Mouse (Mus musculus): ENCODE measurements at regions not wholly inside any gene's neighbourhood (a gene's known extent, or its start where the extent isn't known, plus 50 kb on each side); places are given as distances from the start of the nearest gene placed in this dataset.

DNA sequence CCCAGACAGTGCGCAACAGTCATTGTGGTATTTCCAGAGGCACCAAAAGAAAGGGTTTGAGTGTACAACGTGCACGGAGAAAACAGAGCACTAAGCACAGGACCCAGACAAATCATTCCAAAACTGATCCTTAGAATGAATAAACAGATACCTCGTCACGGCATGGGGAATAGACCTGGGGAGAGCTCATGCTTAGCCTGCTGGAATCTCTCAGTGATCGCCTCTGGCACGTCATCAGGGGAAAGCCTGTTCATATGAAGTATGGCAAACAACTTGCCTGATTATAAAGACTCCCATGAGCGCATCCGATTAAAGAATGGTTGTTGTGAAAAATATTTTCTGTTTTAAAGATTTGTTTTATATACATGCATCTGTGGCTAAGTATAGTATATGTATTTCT lies 86.9 kb upstream of the Dapk1 start:
- TF ChIP-seq CTCF (IDR thresholded peaks at IDR 0.05; ENCODE audit: extremely low read depth, insufficient read depth, low read length) (no peak), POLR2A (IDR thresholded peaks at IDR 0.05; ENCODE audit: extremely low read depth, insufficient read depth, low read length) (no peak)
